Mouse (Mus musculus): Measurements from ENCODE around the gene Ythdf1. TPM values are rescaled to one million over a fixed set of nuclear protein-coding genes. Genes with fewer than 3 reads are reported as not detected.

Ythdf1 gene
- total and polyA plus RNA-seq, 2 experiments from 2014 or later = 27.7 to 51.0 TPM

DNA sequence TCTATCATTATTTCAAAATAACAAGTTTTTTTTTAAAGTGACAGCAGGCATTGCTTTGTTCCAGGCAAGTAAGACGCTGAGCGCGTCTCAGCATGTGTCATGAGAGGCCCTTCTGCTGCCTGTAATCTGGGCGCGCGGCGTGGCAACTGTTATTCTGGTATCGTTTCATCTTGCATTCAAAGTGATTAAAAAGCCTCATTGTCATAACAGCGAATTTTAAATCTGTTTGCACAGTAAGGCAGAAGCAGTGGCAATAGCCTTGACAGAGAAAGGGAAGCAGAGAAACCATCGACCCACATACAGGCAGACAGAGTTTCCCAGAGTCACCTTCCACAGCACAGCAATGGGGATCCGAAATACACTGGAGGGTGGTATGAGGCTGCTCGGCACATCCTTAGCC is 59.2 kb downstream of the Ythdf1 start:
- H3K27ac ChIP-seq (ENCODE audit: low read depth) = no peak overlapping the region
- ATAC-seq (ENCODE audit: insufficient read depth, low read depth) (no peak), DNase-seq (ENCODE audit: low spot score) (no peak)
- no peaks in the 10 kb centered on the region for H3K27me3 ChIP-seq (ENCODE audit: control insufficient read depth, insufficient read depth, low read length)
- H3K36me3 ChIP-seq (replicated peaks; ENCODE audit: control insufficient read depth, insufficient read depth, low read length) = no peaks in the 10 kb centered on the region
- no peak overlapping the region for H3K9ac ChIP-seq (replicated peaks; ENCODE audit: low read depth, low read length)
- no peak overlapping the region for H3K4me2 ChIP-seq (ENCODE audit: low read depth, low read length)
- WGBS = 73% methylated on average over 12 of the region's 12 CpGs
- no peaks in the 10 kb centered on the region for H3K4me1 ChIP-seq (ENCODE audit: control insufficient read depth, insufficient read depth)
- no peak for TF ChIP-seq EP300 (IDR thresholded peaks at IDR 0.05; ENCODE audit: low read depth)
- no peak for TF ChIP-seq CTCF (IDR thresholded peaks at IDR 0.05; ENCODE audit: low read depth)
- H3K9me3 ChIP-seq (replicated peaks; ENCODE audit: control insufficient read depth, low read length) = no peaks in the 10 kb centered on the region
- no peak overlapping the region for H3K4me3 ChIP-seq (ENCODE audit: low read depth, low read length)

- DNase-seq (ENCODE audit: low spot score) (no peak), ATAC-seq (ENCODE audit: insufficient read depth, low read depth) (no peak)
- H3K36me3 ChIP-seq (replicated peaks; ENCODE audit: control insufficient read depth, insufficient read depth, low read length) = no peaks in the 10 kb centered on the region
- no peaks in the 10 kb centered on the region for H3K4me1 ChIP-seq (ENCODE audit: control insufficient read depth, insufficient read depth)
- no peaks in the 10 kb centered on the region for H3K9me3 ChIP-seq (replicated peaks; ENCODE audit: control insufficient read depth, low read length)
- no peak overlapping the region for H3K9ac ChIP-seq (replicated peaks; ENCODE audit: low read depth, low read length)
- TF ChIP-seq CTCF (IDR thresholded peaks at IDR 0.05; ENCODE audit: low read depth) = no peak
- no peak for TF ChIP-seq EP300 (IDR thresholded peaks at IDR 0.05; ENCODE audit: low read depth)
- H3K27ac ChIP-seq (ENCODE audit: low read depth) = no peak overlapping the region
- H3K4me2 ChIP-seq (ENCODE audit: low read depth, low read length) = no peak overlapping the region
- peaks cover 12% of the 10 kb centered on the region; the same call in 1 of the 2 replicates for H3K27me3 ChIP-seq (ENCODE audit: control insufficient read depth, insufficient read depth, low read length)
- 67% methylated on average over 8 of the region's 8 CpGs for WGBS
- no peak overlapping the region for H3K4me3 ChIP-seq (ENCODE audit: low read depth, low read length)
Measured at GRCm38 (mm10) chr2:180857121-180857520, 63.6 kb downstream of the Ythdf1 start.

- DNase-seq (ENCODE audit: low spot score) (no peak), ATAC-seq (ENCODE audit: insufficient read depth, low read depth) (no peak)
Measured at GRCm38 (mm10) chr2:180855005-180855544, 65.7 kb downstream of the Ythdf1 start.

More at GRCm38 (mm10) chr2:180855005-180855544, 65.7 kb downstream of the Ythdf1 start:
- Histone ChIP-seq H3K36me3 (replicated peaks; ENCODE audit: control insufficient read depth, insufficient read depth, low read length) (no peaks in the 10 kb centered on the region), H3K9me3 (replicated peaks; ENCODE audit: control insufficient read depth, low read length) (no peaks in the 10 kb centered on the region), H3K9ac (replicated peaks; ENCODE audit: low read depth, low read length) (no peak overlapping the region), H3K27me3 (ENCODE audit: control insufficient read depth, insufficient read depth, low read length) (peaks cover 12% of the 10 kb centered on the region; the same call in 1 of the 2 replicates), H3K4me3 (ENCODE audit: low read depth, low read length) (no peak overlapping the region), H3K4me2 (ENCODE audit: low read depth, low read length) (no peak overlapping the region), H3K27ac (ENCODE audit: low read depth) (no peak overlapping the region), H3K4me1 (ENCODE audit: control insufficient read depth, insufficient read depth) (no peaks in the 10 kb centered on the region)
- WGBS = 8% methylated on average over 13 of the region's 13 CpGs
- TF ChIP-seq CTCF (IDR thresholded peaks at IDR 0.05; ENCODE audit: low read depth) (no peak), EP300 (IDR thresholded peaks at IDR 0.05; ENCODE audit: low read depth) (no peak)

Small RNAs within 50 kb of the gene (microRNA-seq; reads per million reads assigned to microRNA genes)
- gene Mir124a-3 = not detected

Other genes starting within 250 kb of the Ythdf1 start
- gene Dido1, start 210.9 kb downstream of the Ythdf1 start, total RNA-seq (2014; rRNA removed; ENCODE audit: low replicate concordance) = 22.8 and 28.3 TPM in 2 replicates
- gene Dido1, start 210.9 kb downstream of the Ythdf1 start, polyA plus RNA-seq (2015; fragmentation: Nextera tagmentation; extraction: Ambion mirVana) = 9.9 and 12.2 TPM in 2 replicates
- gene Gid8, start 210.8 kb downstream of the Ythdf1 start, total RNA-seq (2014; rRNA removed; ENCODE audit: low replicate concordance) = 26.7 and 29.8 TPM in 2 replicates
- 51.9 and 52.6 TPM in 2 replicates for gene Gid8, start 210.8 kb downstream of the Ythdf1 start, polyA plus RNA-seq (2015; fragmentation: Nextera tagmentation; extraction: Ambion mirVana)
- gene Slc17a9, start 195.7 kb downstream of the Ythdf1 start, total RNA-seq (2014; rRNA removed; ENCODE audit: low replicate concordance) = 1.5 TPM in 1 of 2 replicates, not detected in the other
- gene Slc17a9, start 195.7 kb downstream of the Ythdf1 start, polyA plus RNA-seq (2015; fragmentation: Nextera tagmentation; extraction: Ambion mirVana) = 0.44 and 0.60 TPM in 2 replicates
- not detected in 2 replicates for gene Bhlhe23, start 144.0 kb downstream of the Ythdf1 start, total RNA-seq (2014; rRNA removed; ENCODE audit: low replicate concordance)
- gene Bhlhe23, start 144.0 kb downstream of the Ythdf1 start, polyA plus RNA-seq (2015; fragmentation: Nextera tagmentation; extraction: Ambion mirVana) = not detected in 2 replicates
- 0.84 TPM in 1 of 2 replicates, not detected in the other for gene Birc7, start 8.1 kb upstream of the Ythdf1 start, total RNA-seq (2014; rRNA removed; ENCODE audit: low replicate concordance)
- gene Birc7, start 8.1 kb upstream of the Ythdf1 start, polyA plus RNA-seq (2015; fragmentation: Nextera tagmentation; extraction: Ambion mirVana) = 0.07 and 0.10 TPM in 2 replicates
- gene Nkain4, start 33.8 kb upstream of the Ythdf1 start, total RNA-seq (2014; rRNA removed; ENCODE audit: low replicate concordance) = 8.6 and 9.8 TPM in 2 replicates
- gene Nkain4, start 33.8 kb upstream of the Ythdf1 start, polyA plus RNA-seq (2015; fragmentation: Nextera tagmentation; extraction: Ambion mirVana) = 27.6 and 29.6 TPM in 2 replicates
- gene Arfgap1, start 46.3 kb upstream of the Ythdf1 start, total RNA-seq (2014; rRNA removed; ENCODE audit: low replicate concordance) = 40.9 and 58.7 TPM in 2 replicates
- 51.0 and 51.4 TPM in 2 replicates for gene Arfgap1, start 46.3 kb upstream of the Ythdf1 start, polyA plus RNA-seq (2015; fragmentation: Nextera tagmentation; extraction: Ambion mirVana)
- gene Col20a1, start 65.6 kb upstream of the Ythdf1 start, total RNA-seq (2014; rRNA removed; ENCODE audit: low replicate concordance) = 0.15 and 2.0 TPM in 2 replicates
- gene Col20a1, start 65.6 kb upstream of the Ythdf1 start, polyA plus RNA-seq (2015; fragmentation: Nextera tagmentation; extraction: Ambion mirVana) = 0.05 TPM in 2 replicates
- gene Chrna4, start 122.6 kb upstream of the Ythdf1 start, total RNA-seq (2014; rRNA removed; ENCODE audit: low replicate concordance) = 0.81 TPM in 1 of 2 replicates, not detected in the other
- gene Chrna4, start 122.6 kb upstream of the Ythdf1 start, polyA plus RNA-seq (2015; fragmentation: Nextera tagmentation; extraction: Ambion mirVana) = 0.05 and 0.12 TPM in 2 replicates
- 0.04 and 0.08 TPM in 2 replicates for gene Kcnq2, start 214.4 kb upstream of the Ythdf1 start, total RNA-seq (2014; rRNA removed; ENCODE audit: low replicate concordance)
- gene Kcnq2, start 214.4 kb upstream of the Ythdf1 start, polyA plus RNA-seq (2015; fragmentation: Nextera tagmentation; extraction: Ambion mirVana) = not detected in 2 replicates
- gene Eef1a2, start 236.1 kb upstream of the Ythdf1 start, total RNA-seq (2014; rRNA removed; ENCODE audit: low replicate concordance) = 263 and 291 TPM in 2 replicates
- gene Eef1a2, start 236.1 kb upstream of the Ythdf1 start, polyA plus RNA-seq (2015; fragmentation: Nextera tagmentation; extraction: Ambion mirVana) = 19.9 and 21.6 TPM in 2 replicates